Comparison of ENCODE assay signal across 10 mouse cellular contexts in genomic region chr15:82815296-82815695, GRCm38 (mm10). TPM values are rescaled to one million over a fixed set of nuclear protein-coding genes. Genes with fewer than 3 reads are reported as not detected.
DNase-seq lines count a peak whose midpoint lies in the region; ATAC-seq lines count a peak whose summit lies in the region.
"Had no signal": no experiment of that assay in that cellular context is flagged by ENCODE, and none has a peak within 500 bp of the region (broad histone marks: within the 10 kb centered on the region; RNA-seq: fewer than 3 reads in every experiment).

No protein-coding gene starts in this region.

- H3K4me1 ChIP-seq in heart, embryonic 11.5 days (ENCODE audit: control insufficient read depth, insufficient read depth, low read length) = no peaks in the 10 kb centered on the region
- no peaks in the 10 kb centered on the region for H3K4me1 ChIP-seq in midbrain, embryonic 11.5 days (ENCODE audit: control insufficient read depth, insufficient read depth, low read length)
- no peaks in the 10 kb centered on the region for H3K4me1 ChIP-seq in midbrain, embryonic 10.5 days

- no peaks in the 10 kb centered on the region for H3K36me3 ChIP-seq in heart, embryonic 11.5 days (ENCODE audit: control insufficient read depth, insufficient read depth, low read length)
- no peaks in the 10 kb centered on the region; the same call in 1 of the 2 replicates for H3K36me3 ChIP-seq in midbrain, embryonic 11.5 days (ENCODE audit: control insufficient read depth, insufficient read depth, low read length)
- peaks cover 61% of the 10 kb centered on the region for H3K36me3 ChIP-seq in midbrain, embryonic 10.5 days

- no peaks in the 10 kb centered on the region for H3K27me3 ChIP-seq in heart, embryonic 11.5 days (ENCODE audit: control insufficient read depth, insufficient read depth, low read length)
- no peaks in the 10 kb centered on the region for H3K27me3 ChIP-seq in midbrain, embryonic 11.5 days (ENCODE audit: control insufficient read depth, insufficient read depth, low read length)
- no peaks in the 10 kb centered on the region for H3K27me3 ChIP-seq in midbrain, embryonic 10.5 days (ENCODE audit: low read depth, poor library complexity, severe bottlenecking)
- H3K27me3 ChIP-seq: CH12.LX, Patski had no signal

- WGBS in heart, embryonic 11.5 days (ENCODE audit: insufficient replicate concordance) = 84% methylated on average over 4 of the region's 4 CpGs
- 85% methylated on average over 4 of the region's 4 CpGs for WGBS in midbrain, embryonic 11.5 days
- WGBS in midbrain, embryonic 10.5 days = 85% methylated on average over 4 of the region's 4 CpGs

- no peak overlapping the region for H3K27ac ChIP-seq in heart, embryonic 11.5 days (ENCODE audit: low read depth, low read length)
- H3K27ac ChIP-seq in midbrain, embryonic 11.5 days (ENCODE audit: low read depth, low read length) = no peak overlapping the region
- no peak overlapping the region for H3K27ac ChIP-seq in midbrain, embryonic 10.5 days (replicated peaks)

- ATAC-seq in heart, embryonic 11.5 days (replicated peaks; ENCODE audit: insufficient number of reproducible peaks, low FRiP score, low TSS enrichment) = no peak
- no peak for ATAC-seq in midbrain, embryonic 11.5 days (ENCODE audit: low FRiP score)
- ATAC-seq: activated CD4-positive, CD25-positive, alpha-beta regulatory T cell, adult 4 months; Patski had no signal

- H3K4me2 ChIP-seq in heart, embryonic 11.5 days = no peak overlapping the region
- H3K4me2 ChIP-seq in midbrain, embryonic 11.5 days = no peak overlapping the region

- no peak overlapping the region for H3K4me3 ChIP-seq in heart, embryonic 11.5 days (ENCODE audit: low read depth, low read length)
- H3K4me3 ChIP-seq in midbrain, embryonic 11.5 days (ENCODE audit: low read depth, low read length) = no peak overlapping the region
- no peak overlapping the region for H3K4me3 ChIP-seq in midbrain, embryonic 10.5 days

- peak; percentile 79 for DNase-seq in heart, adult 11 months
- DNase-seq in midbrain, embryonic 11.5 days (ENCODE audit: low spot score, missing footprints) = peak; percentile 72
- DNase-seq in midbrain, embryonic 10.5 days (ENCODE audit: low spot score) = no peak

- no peaks in the 10 kb centered on the region for H3K9me3 ChIP-seq in heart, embryonic 11.5 days (replicated peaks; ENCODE audit: control insufficient read depth, low read length)
- H3K9me3 ChIP-seq in midbrain, embryonic 11.5 days (ENCODE audit: control insufficient read depth, low read length) = no peaks in the 10 kb centered on the region
- H3K9me3 ChIP-seq in midbrain, embryonic 10.5 days (replicated peaks) = no peaks in the 10 kb centered on the region
- H3K9me3 ChIP-seq: G1E had no signal

- H3K9ac ChIP-seq in heart, embryonic 11.5 days (ENCODE audit: low read depth, low read length) = no peak overlapping the region
- no peak overlapping the region for H3K9ac ChIP-seq in midbrain, embryonic 11.5 days (ENCODE audit: low read length)

RNA-seq across cellular contexts. Expression of gene Cyp2d26, which starts 21.2 kb away (rescaled TPM):
- not detected in 2 replicates for polyA plus RNA-seq in heart, embryonic 11.5 days (2014; fragmentation: Nextera tagmentation; extraction: Ambion mirVana)
- polyA plus RNA-seq in midbrain, embryonic 11.5 days (2014; fragmentation: Nextera tagmentation; extraction: Ambion mirVana) = not detected in 2 replicates
- polyA plus RNA-seq in midbrain, embryonic 10.5 days (2016; fragmentation: Nextera tagmentation; extraction: Ambion mirVana) = not detected in 2 replicates
- polyA plus RNA-seq: C2C12, G1E, Patski had no signal

RNA-seq across cellular contexts. Expression of gene Cyp2d40, which starts 51.3 kb away (rescaled TPM):
- polyA plus RNA-seq in heart, embryonic 11.5 days (2014; fragmentation: Nextera tagmentation; extraction: Ambion mirVana) = not detected in 2 replicates
- not detected in 2 replicates for polyA plus RNA-seq in midbrain, embryonic 11.5 days (2014; fragmentation: Nextera tagmentation; extraction: Ambion mirVana)
- not detected in 2 replicates for polyA plus RNA-seq in midbrain, embryonic 10.5 days (2016; fragmentation: Nextera tagmentation; extraction: Ambion mirVana)
- polyA plus RNA-seq: activated CD4-positive, CD25-positive, alpha-beta regulatory T cell, adult 4 months; C2C12; CD4-positive, CD25-positive, alpha-beta regulatory T cell, adult 4 months; G1E; Patski had no signal
